Mouse (Mus musculus) small intestine, adult 2 months (tissue): Measurements from ENCODE around the gene Ss18l1.

Source experiments
- CTCF ChIP-seq: fragments of 200-500 bp; IDR thresholded peaks from 2 replicates; pipeline ENCODE4 v1.5.1; 2012; ENCODE audit warnings: low read depth, mild to moderate bottlenecking, control low read depth, inconsistent platforms, low read length, moderate library complexity, mixed read lengths; ENCODE audit not compliant: insufficient replicate concordance, insufficient read length; ENCODE audit errors: extremely low read depth
- POLR2A ChIP-seq: fragments of 200-500 bp; IDR thresholded peaks from 2 replicates; pipeline ENCODE4 v1.6.1; 2012; ENCODE audit warnings: low read depth, mild to moderate bottlenecking, control low read depth, inconsistent platforms, low read length, moderate library complexity

DNA sequence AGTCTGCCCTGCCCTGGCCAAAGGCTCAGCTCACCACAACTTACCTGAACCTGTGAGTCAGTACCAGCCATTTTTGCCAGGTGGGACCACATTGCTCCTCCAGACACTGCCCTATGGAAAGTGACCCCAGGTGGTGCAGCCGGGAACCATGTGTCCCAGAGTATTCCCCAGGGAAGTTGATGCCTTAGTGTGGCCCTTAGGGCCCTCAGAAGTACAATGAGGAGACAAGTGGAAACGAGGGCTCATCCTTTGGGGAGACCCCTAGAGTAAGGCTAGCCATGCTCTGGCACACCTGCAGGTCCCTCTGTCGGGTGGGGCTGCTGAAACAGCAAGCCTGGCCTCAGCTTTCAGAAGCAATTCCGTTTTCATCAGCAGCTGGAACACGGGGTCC, 44.3 kb downstream of the Ss18l1 start:
- TF ChIP-seq CTCF (no peak), POLR2A (no peak)
